In the genomic region with DNA sequence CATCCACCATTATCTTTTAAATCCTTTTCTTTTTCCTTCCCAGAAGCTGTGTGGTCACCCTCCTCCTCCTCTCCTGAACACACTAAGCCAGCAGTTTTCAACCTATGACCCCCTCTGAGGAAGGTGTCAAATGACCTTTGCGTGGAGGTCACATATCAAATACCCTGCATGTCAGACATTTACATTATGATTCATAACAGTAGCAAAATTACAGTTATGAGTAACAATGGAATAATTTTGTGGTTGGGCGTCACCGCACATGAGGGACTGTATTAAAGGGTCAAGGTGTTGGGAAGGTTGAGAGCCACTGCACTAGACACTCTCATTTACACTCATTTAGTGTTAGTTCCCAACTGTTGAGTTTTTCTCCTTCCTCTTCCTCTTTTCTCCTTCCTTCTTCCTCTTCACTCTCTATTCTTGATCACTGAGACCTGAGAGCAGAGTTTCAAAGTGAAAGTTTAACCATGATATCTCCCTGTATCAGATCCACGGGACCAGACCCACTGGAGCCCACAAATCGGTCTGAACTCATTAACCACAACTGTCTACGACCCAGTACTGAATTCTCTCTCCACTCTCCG, we compare ENCODE assay signal across 21 mouse cellular contexts.
DNase-seq lines count a peak whose midpoint lies in the region; TF ChIP-seq lines count a peak whose summit lies in the region.
"Had no signal": no experiment of that assay in that cellular context is flagged by ENCODE, and none has a peak within 500 bp of the region (broad histone marks: within the 10 kb centered on the region; RNA-seq: fewer than 3 reads in every experiment).

No protein-coding gene starts in this region.

- no peaks in the 10 kb centered on the region for H3K36me3 ChIP-seq in kidney, adult 2 months (ENCODE audit: control insufficient read depth, insufficient read depth, low read length)
- peaks cover 0 to 11% of the 10 kb centered on the region in 2 experiments; a peak in 2 of 4 replicates for H3K36me3 ChIP-seq in MEL (ENCODE audit: control insufficient read depth in 1 of 2, insufficient read depth in 2 of 2, low read length in 2 of 2)
- H3K36me3 ChIP-seq in splenic B cell, adult 2 months (ENCODE audit: control insufficient read depth, insufficient read depth, low read length, poor library complexity, severe bottlenecking), result no peaks in the 10 kb centered on the region
- H3K36me3 ChIP-seq: forebrain, embryonic 12.5 days; hindbrain, embryonic 13.5 days had no signal

- no peak for TF ChIP-seq RAD21 in MEL (IDR thresholded peaks at IDR 0.05; ENCODE audit: low read depth, low read length)

- WGBS in kidney, adult 2 months, result 71% methylated on average over 7 of the region's 7 CpGs

- no peak for TF ChIP-seq POLR2A in kidney, adult 2 months (IDR thresholded peaks at IDR 0.05; ENCODE audit: low read depth, low read length)
- no peak for TF ChIP-seq POLR2A in MEL (IDR thresholded peaks at IDR 0.05; ENCODE audit: control insufficient read depth in 1 of 2, insufficient read depth in 1 of 2, low read depth in 1 of 2, low read length in 2 of 2, poor library complexity in 1 of 2)

- H3K27ac ChIP-seq in kidney, adult 2 months (ENCODE audit: insufficient read depth, low read depth, low read length), result peak overlapping the region; percentile 43; the same call in 1 of the 2 replicates
- peak overlapping the region; percentile 44 for H3K27ac ChIP-seq in MEL (ENCODE audit: control insufficient read depth, low read depth, low read length)
- H3K27ac ChIP-seq: embryonic facial prominence, embryonic 13.5 days; forebrain, embryonic 12.5 days; hindbrain, postnatal 0 days had no signal

- TF ChIP-seq EP300 in MEL (IDR thresholded peaks at IDR 0.05; ENCODE audit: low read depth in 1 of 2, low read length in 2 of 2), result peak in 1 of 2 experiments; percentile 53; a peak in 1 of 4 replicates

- no peaks in the 10 kb centered on the region for H3K79me2 ChIP-seq in MEL (ENCODE audit: control insufficient read depth, insufficient read depth, low read length, poor library complexity)

- H3K27me3 ChIP-seq in kidney, adult 2 months (replicated peaks; ENCODE audit: control insufficient read depth, insufficient read depth, low read length), result no peaks in the 10 kb centered on the region
- H3K27me3 ChIP-seq in MEL (ENCODE audit: control insufficient read depth in 1 of 2, insufficient read depth in 2 of 2, low read length in 2 of 2), result no peaks in the 10 kb centered on the region
- H3K27me3 ChIP-seq in splenic B cell, adult 2 months (ENCODE audit: control insufficient read depth, insufficient read depth, low read length, poor library complexity, severe bottlenecking), result no peaks in the 10 kb centered on the region
- H3K27me3 ChIP-seq: embryonic facial prominence, embryonic 13.5 days; forebrain, embryonic 12.5 days had no signal

- no peak overlapping the region for H3K4me3 ChIP-seq in kidney, adult 2 months (ENCODE audit: insufficient read depth, low read depth, low read length)
- peak overlapping the region in 1 of 2 experiments; percentile 20; a peak in 1 of 4 replicates for H3K4me3 ChIP-seq in MEL (ENCODE audit: control insufficient read depth in 1 of 2, insufficient read depth in 1 of 2, low read depth in 2 of 2, low read length in 2 of 2)
- H3K4me3 ChIP-seq: embryonic facial prominence, embryonic 13.5 days; forebrain, embryonic 12.5 days; hindbrain, embryonic 13.5 days had no signal

- DNase-seq in kidney, adult 2 months, result peak; percentile 33
- DNase-seq in kidney, postnatal 25 days, result no peak
- peak; percentile 41 for DNase-seq in MEL (ENCODE audit: low read depth, low spot score)
- DNase-seq in induced T-regulatory cell, adult 2 months (ENCODE audit: low read depth), result peak; percentile 49
- DNase-seq in splenic B cell, adult 2 months (ENCODE audit: low read depth, low spot score), result peak; percentile 21
- DNase-seq in testis, postnatal 10 days (ENCODE audit: low spot score), result no peak
- no peak for DNase-seq in ovary, postnatal 36 days (ENCODE audit: low spot score)
- DNase-seq in lung, postnatal 4 days, result no peak
- DNase-seq: adrenal gland, postnatal 10 days; cerebellum, adult 11 months; cerebellum, adult 8-10 months; cerebellum, postnatal 14 days; forebrain, postnatal 0 days; gastrocnemius, postnatal 25 days; heart, adult 11 months; heart, postnatal 10 days; heart, postnatal 4 days had no signal

- peaks cover 9% of the 10 kb centered on the region; the same call in 1 of the 2 replicates for H3K4me1 ChIP-seq in kidney, adult 2 months (ENCODE audit: control insufficient read depth, insufficient read depth, low read length)
- peaks cover 8 to 20% of the 10 kb centered on the region in 2 experiments for H3K4me1 ChIP-seq in MEL (ENCODE audit: control insufficient read depth in 1 of 2, insufficient read depth in 2 of 2, low read length in 2 of 2)

- no peak for TF ChIP-seq CTCF in kidney, adult 2 months (conservative IDR thresholded peaks at IDR 0.05; ENCODE audit: insufficient read depth, insufficient read length, low read depth, low read length)
- TF ChIP-seq CTCF in MEL (IDR thresholded peaks at IDR 0.05 in 2 of 3, conservative IDR thresholded peaks at IDR 0.05 in 1 of 3; ENCODE audit: control insufficient read depth in 1 of 3, insufficient read depth in 1 of 3, low read depth in 2 of 3, low read length in 3 of 3, poor library complexity in 1 of 3, severe bottlenecking in 1 of 3), result no peak

- no peaks in the 10 kb centered on the region for H3K9me3 ChIP-seq in MEL (replicated peaks; ENCODE audit: insufficient read depth, low read length)
- H3K9me3 ChIP-seq: embryonic facial prominence, embryonic 13.5 days; forebrain, embryonic 12.5 days; hindbrain, embryonic 13.5 days had no signal

- no peak overlapping the region for H3K9ac ChIP-seq in MEL (ENCODE audit: control insufficient read depth, low read depth, low read length, poor library complexity, severe bottlenecking)
- H3K9ac ChIP-seq: embryonic facial prominence, embryonic 13.5 days; forebrain, embryonic 12.5 days; forebrain, postnatal 0 days; hindbrain, embryonic 13.5 days had no signal

TF ChIP-seq in MEL, 35 proteins besides CTCF, POLR2A, EP300 and RAD21:
- TF ChIP-seq MEF2A (IDR thresholded peaks at IDR 0.05; ENCODE audit: extremely low read depth, insufficient replicate concordance, low read depth, low read length, poor library complexity, severe bottlenecking) (no peak), ELF1 (IDR thresholded peaks at IDR 0.05; ENCODE audit: low read depth, low read length) (0 out of 2 replicates have a peak, but pooled peaks have one; percentile 20)
TF ChIP-seq in MEL: peak in this region for 1.

Comparison
In these comparisons a context has a peak if more than half of its experiments do, and no peak if none do; other contexts are left out.
1. DNase-seq: peak in kidney, adult 2 months (single experiment), MEL (single experiment), induced T-regulatory cell, adult 2 months (single experiment) and splenic B cell, adult 2 months (single experiment); none in kidney, postnatal 25 days (0 of 2), testis, postnatal 10 days (single experiment), ovary, postnatal 36 days (single experiment) and lung, postnatal 4 days (0 of 2).